Mouse (Mus musculus) brain, embryonic 14.5 days (tissue): Measurements from ENCODE around the gene Iqcd.
A peak's percentile ranks its signal among the peaks of the same experiment; 100 is the strongest.

ENCODE experiments used
- CTCF ChIP-seq: fragments of 200-500 bp; IDR thresholded peaks from 2 replicates; pipeline ENCODE4 v1.5.1; 2012; ENCODE audit warnings: inconsistent platforms, mild to moderate bottlenecking, moderate library complexity, borderline replicate concordance; ENCODE audit not compliant: insufficient read depth, insufficient read length; ENCODE audit errors: extremely low read depth
- POLR2A ChIP-seq: fragments of 200-500 bp; IDR thresholded peaks from 2 replicates; pipeline ENCODE4 v1.6.1; 2012; ENCODE audit warnings: mild to moderate bottlenecking, inconsistent platforms, borderline replicate concordance; ENCODE audit not compliant: poor library complexity, insufficient read depth, insufficient read length, severe bottlenecking; ENCODE audit errors: extremely low read depth

DNA sequence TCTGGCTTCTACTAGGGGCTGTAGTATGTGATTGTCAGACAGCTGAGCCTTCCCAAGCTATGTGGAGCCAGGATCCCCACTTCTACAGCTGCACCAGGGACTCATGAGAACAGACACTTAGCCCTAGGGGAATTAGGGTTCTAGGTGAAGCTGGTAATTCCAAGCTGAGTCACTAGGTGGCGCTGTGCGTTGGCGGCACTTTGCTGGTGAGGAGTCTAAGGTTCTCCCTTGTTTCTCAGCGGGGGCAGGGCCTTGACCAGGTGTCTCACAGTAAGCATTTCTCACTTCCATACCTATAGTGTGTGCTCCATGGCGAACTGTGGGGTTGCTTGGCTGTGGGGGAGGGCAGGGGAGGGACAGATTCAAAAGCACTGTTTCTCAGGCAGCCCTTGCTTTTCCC, 30.4 kb downstream of the Iqcd start:
- peak; percentile 82 for TF ChIP-seq CTCF
- no peak for TF ChIP-seq POLR2A
